Mouse (Mus musculus) ovary, adult 18-20 months (tissue): ENCODE results near the gene Iqch.

Experiments
- DNase-seq: peaks from one replicate; pipeline ENCODE4 v3.0.0; 2022; ENCODE audit warnings: low spot score, mixed read lengths

The Iqch gene

GRCm38 (mm10) chr9:63372541-63372940 lies 229.8 kb downstream of the Iqch start:
- DNase-seq = no peak
